In genomic region chr3:8717334-8717812, GRCm38 (mm10) we compare ENCODE assay signal across 9 mouse cellular contexts.
DNase-seq lines count a peak whose midpoint lies in the region; ATAC-seq and TF ChIP-seq lines count a peak whose summit lies in the region.
"Had no signal": no experiment of that assay in that cellular context is flagged by ENCODE, and none has a peak within 500 bp of the region (broad histone marks: within the 10 kb centered on the region; RNA-seq: fewer than 3 reads in every experiment).

No protein-coding gene starts in this region.

- ATAC-seq in forebrain, embryonic 11.5 days (replicated peaks; ENCODE audit: low FRiP score), result peak; percentile 90

- peaks cover 0 to 4% of the 10 kb centered on the region in 2 experiments; a peak in 2 of 4 replicates for H3K4me1 ChIP-seq in ES-E14 (ENCODE audit: control insufficient read depth in 2 of 2, insufficient read depth in 2 of 2, low read length in 2 of 2, poor library complexity in 1 of 2)
- peaks cover 22% of the 10 kb centered on the region for H3K4me1 ChIP-seq in forebrain, embryonic 11.5 days (replicated peaks; ENCODE audit: control insufficient read depth, insufficient read depth, low read length)
- peaks cover 3% of the 10 kb centered on the region for H3K4me1 ChIP-seq in small intestine, adult 2 months (ENCODE audit: control insufficient read depth, insufficient read depth, insufficient read length, low read length)

- TF ChIP-seq POLR2A in small intestine, adult 2 months (IDR thresholded peaks at IDR 0.05; ENCODE audit: low read depth, low read length), result no peak

- H3K4me2 ChIP-seq in forebrain, embryonic 11.5 days (ENCODE audit: low read depth, low read length, severe bottlenecking), result peak overlapping the region; percentile 51

- no peaks in the 10 kb centered on the region for H3K27me3 ChIP-seq in forebrain, embryonic 11.5 days (ENCODE audit: control insufficient read depth, insufficient read depth, low read length)
- H3K27me3 ChIP-seq in small intestine, adult 2 months (ENCODE audit: control insufficient read depth, insufficient read depth, low read length), result peaks cover 6% of the 10 kb centered on the region; the same call in 1 of the 2 replicates

- H3K9ac ChIP-seq in ES-E14 (ENCODE audit: insufficient read depth, low read depth, low read length, poor library complexity, severe bottlenecking), result no peak overlapping the region
- H3K9ac ChIP-seq in forebrain, embryonic 11.5 days (ENCODE audit: low read length), result peak overlapping the region; percentile 43

- no peaks in the 10 kb centered on the region for H3K9me3 ChIP-seq in ES-E14 (ENCODE audit: control insufficient read depth, insufficient read depth, low read depth, low read length)
- H3K9me3 ChIP-seq in forebrain, embryonic 11.5 days (ENCODE audit: control insufficient read depth, low read length), result no peaks in the 10 kb centered on the region

- no peak overlapping the region for H3K27ac ChIP-seq in ES-E14 (ENCODE audit: insufficient read depth, low read depth, low read length, poor library complexity, severe bottlenecking)
- H3K27ac ChIP-seq in forebrain, embryonic 11.5 days (ENCODE audit: low read depth, low read length), result peak overlapping the region; percentile 68
- H3K27ac ChIP-seq in small intestine, adult 2 months (ENCODE audit: insufficient read depth, low read depth, low read length), result no peak overlapping the region

- intact Hi-C loops in heart, postnatal 10 days (cut with DNase I), result no loop called here

- no peak for TF ChIP-seq CTCF in small intestine, adult 2 months (IDR thresholded peaks at IDR 0.05; ENCODE audit: extremely low read depth, insufficient read length, insufficient replicate concordance, low read depth, low read length)

- peak overlapping the region; percentile 7 to 39; a peak in 3 of 4 replicates for H3K4me3 ChIP-seq in ES-E14 (ENCODE audit: insufficient read depth in 1 of 2, low read depth in 1 of 2, low read length in 2 of 2, poor library complexity in 1 of 2, severe bottlenecking in 1 of 2)
- peak overlapping the region; percentile 6; the same call in 1 of the 2 replicates for H3K4me3 ChIP-seq in forebrain, embryonic 11.5 days (ENCODE audit: low read depth, low read length)
- peak overlapping the region; percentile 14 for H3K4me3 ChIP-seq in small intestine, adult 2 months (ENCODE audit: low read depth, low read length)
- H3K4me3 ChIP-seq: erythroblast, embryonic 14.5 days had no signal

- in situ Hi-C loops in ES-E14 (cut with MboI; ENCODE audit: low sequenced_read_pairs in 2 of 2, unreplicated experiment in 2 of 2), result no loop called here

- WGBS in forebrain, embryonic 11.5 days, result 0% methylated on average over 18 of the region's 18 CpGs
- 7% methylated on average over 18 of the region's 18 CpGs for WGBS in small intestine, adult 2 months

- no peaks in the 10 kb centered on the region for H3K36me3 ChIP-seq in ES-E14 (ENCODE audit: control insufficient read depth, insufficient read depth, low read length, poor library complexity, severe bottlenecking)
- no peaks in the 10 kb centered on the region for H3K36me3 ChIP-seq in forebrain, embryonic 11.5 days (ENCODE audit: control insufficient read depth, insufficient read depth, low read length)
- no peaks in the 10 kb centered on the region for H3K36me3 ChIP-seq in small intestine, adult 2 months (ENCODE audit: control insufficient read depth, insufficient read depth, low read length)

- DNase-seq in 3T3-L1 (ENCODE audit: low read depth, low spot score) (peak; percentile 16), ES-E14 (ENCODE audit: low read depth, low spot score) (peak; percentile 33)
- DNase-seq in forebrain, embryonic 11.5 days (ENCODE audit: low spot score), result peak; percentile 87
- DNase-seq in heart, postnatal 10 days, result peak; percentile 63 to 65
- DNase-seq in left cerebral cortex, adult 8-10 months (ENCODE audit: low spot score in 2 of 2), result peak; percentile 18 to 39
- DNase-seq in mesoderm, embryonic 11.5 days (ENCODE audit: low read depth, low spot score), result peak; percentile 92
- DNase-seq in testis, postnatal 14 days (ENCODE audit: low spot score), result no peak

TF ChIP-seq in ES-E14, 5 proteins besides CTCF, POLR2A, EP300 and RAD21:
- TF ChIP-seq ZC3H11A (IDR thresholded peaks at IDR 0.05; ENCODE audit: borderline replicate concordance, low read depth, low read length) (no peak), ZNF384 (IDR thresholded peaks at IDR 0.05; ENCODE audit: low read depth, low read length) (no peak), MAFK (IDR thresholded peaks at IDR 0.05; ENCODE audit: insufficient read depth, low read depth, low read length) (no peak), HCFC1 (IDR thresholded peaks at IDR 0.05; ENCODE audit: borderline replicate concordance, insufficient read depth, low read length) (no peak), CHD2 (IDR thresholded peaks at IDR 0.05; ENCODE audit: low read depth, low read length) (no peak)
